Mouse (Mus musculus) heart, postnatal 36 days (tissue): ENCODE results near the gene Scyl1. TPM values are rescaled to one million over a fixed set of nuclear protein-coding genes. Genes with fewer than 3 reads are reported as not detected.
"Not testable (repeated sequence)": the region's sequence is repeated elsewhere in the genome, so short reads cannot be mapped to it uniquely, and the experiment has no call there.

Experiments used
- DNase-seq, 2 experiments: peaks; one replicate each; pipeline ENCODE4 v3.0.0; 2021 to 2022
- intact Hi-C: fragments of 180-260 bp; cut with DNase I; formaldehyde crosslinking; loops from one replicate; pipeline ENCODE4 v1.15.1; 2025
- total RNA-seq, 2 experiments: library from RNA; stranded (reverse); gene quantifications; 2 replicates each; pipeline ENCODE4 v1.2.3; 2021

The Scyl1 gene
- total RNA-seq, 2 experiments from 2014 or later: 69.0 to 72.9 TPM

GRCm38 (mm10) chr19:5803881-5804279 is 32.7 kb upstream of the Scyl1 start:
- intact Hi-C loops: loop anchor here (2.0 kb wide), 1 partner anchor 15 kb away; no protein-coding TSS in a partner anchor
- no peak for DNase-seq

GRCm38 (mm10) chr19:5803041-5803880 is 32.0 kb upstream of the Scyl1 start:
- peak; percentile 99 to 100 for DNase-seq
- intact Hi-C loops: loop anchor here (2.0 kb wide), 1 partner anchor 16 kb away; no protein-coding TSS in a partner anchor

- DNase-seq: no peak
- intact Hi-C loops: loop anchor here (1.0 to 2.0 kb wide), 2 partner anchors 16 to 43 kb away; no protein-coding TSS in a partner anchor
Observed at GRCm38 (mm10) chr19:5802787-5803040, 31.5 kb upstream of the Scyl1 start.

- intact Hi-C loops: loop anchor here (1.0 to 2.0 kb wide), 2 partner anchors 17 to 43 kb away; no protein-coding TSS in a partner anchor
- peak; percentile 98 to 99 for DNase-seq
Observed at GRCm38 (mm10) chr19:5802011-5802786, 31.0 kb upstream of the Scyl1 start.

GRCm38 (mm10) chr19:5801432-5801964 is 30.3 kb upstream of the Scyl1 start:
- DNase-seq: no peak
- intact Hi-C loops: no loop called here

- DNase-seq: peak; percentile 41 to 50
- intact Hi-C loops: no loop called here
Observed at GRCm38 (mm10) chr19:5800632-5801431, 29.6 kb upstream of the Scyl1 start.

GRCm38 (mm10) chr19:5800350-5800631 is 29.1 kb upstream of the Scyl1 start:
- intact Hi-C loops: no loop called here
- no peak for DNase-seq

- intact Hi-C loops: no loop called here
- no peak for DNase-seq
Observed at GRCm38 (mm10) chr19:5799566-5800349, 28.5 kb upstream of the Scyl1 start.

- intact Hi-C loops: no loop called here
- no peak for DNase-seq
Observed at GRCm38 (mm10) chr19:5798700-5799479, 27.7 kb upstream of the Scyl1 start.

- no peak for DNase-seq
- intact Hi-C loops: no loop called here
Observed at GRCm38 (mm10) chr19:5797381-5798111, 26.3 kb upstream of the Scyl1 start.

GRCm38 (mm10) chr19:5796573-5797111 is 25.4 kb upstream of the Scyl1 start:
- DNase-seq: no peak
- intact Hi-C loops: no loop called here

- intact Hi-C loops: no loop called here
- no peak for DNase-seq
Observed at GRCm38 (mm10) chr19:5795668-5796572, 24.7 kb upstream of the Scyl1 start.

- intact Hi-C loops: no loop called here
- no peak for DNase-seq
Observed at GRCm38 (mm10) chr19:5794771-5795576, 23.8 kb upstream of the Scyl1 start.

- intact Hi-C loops: loop anchor here (1.0 kb wide), 2 partner anchors 56 to 84 kb away; no protein-coding TSS in a partner anchor
- not testable (repeated sequence) for DNase-seq
Observed at GRCm38 (mm10) chr19:5793917-5794770, 22.9 kb upstream of the Scyl1 start.

- intact Hi-C loops: loop anchor here (1.0 kb wide), 2 partner anchors 57 to 85 kb away; no protein-coding TSS in a partner anchor
- peak; percentile 63 to 70 for DNase-seq
Observed at GRCm38 (mm10) chr19:5793116-5793515, 21.9 kb upstream of the Scyl1 start.
